Mouse (Mus musculus): Measurements from ENCODE around the gene Slc17a6.

DNA sequence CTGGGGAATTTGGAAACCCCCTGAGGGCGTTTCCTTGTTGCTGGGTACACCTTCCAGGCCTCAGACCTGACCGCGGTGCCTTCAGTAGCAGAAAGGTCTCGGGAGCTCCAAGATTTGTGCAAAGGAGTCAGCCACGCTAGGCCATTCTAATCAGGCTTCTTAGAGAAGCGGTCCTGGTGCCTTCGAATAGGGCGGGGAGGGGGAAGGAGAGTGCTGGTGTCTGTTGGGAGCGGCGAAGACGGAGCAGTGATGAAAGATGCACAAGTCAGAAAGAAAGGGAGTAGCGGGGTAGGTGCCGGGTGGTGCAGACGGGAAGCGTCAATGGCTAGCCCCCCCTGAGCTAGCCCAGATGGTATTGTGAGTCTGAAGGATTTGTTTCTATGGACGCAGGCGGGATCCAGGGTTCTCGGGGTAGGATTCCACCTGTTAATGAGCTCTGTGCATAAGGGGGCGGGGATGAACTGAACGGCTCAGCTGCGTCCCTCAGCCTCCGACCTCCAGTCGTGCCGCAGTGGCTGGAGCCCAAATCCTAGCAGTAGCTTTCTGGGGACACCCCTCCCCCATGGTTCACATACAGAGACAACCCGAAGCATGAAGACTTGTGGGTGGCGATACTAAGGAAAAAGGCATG is 5.3 kb downstream of the Slc17a6 start:
- TF ChIP-seq CTCF (IDR thresholded peaks at IDR 0.05; ENCODE audit: low read depth, low read length), result no peak
- no peak for TF ChIP-seq POLR2A (IDR thresholded peaks at IDR 0.05; ENCODE audit: extremely low read depth, insufficient read depth, low read length)

Data from liver, adult 2 months (tissue).